Mouse (Mus musculus): Measurements from ENCODE around the gene Vezf1. TPM values are rescaled to one million over a fixed set of nuclear protein-coding genes. Genes with fewer than 3 reads are reported as not detected.
A peak's percentile ranks its signal among the peaks of the same experiment; 100 is the strongest.
"Not testable (repeated sequence)": the region's sequence is repeated elsewhere in the genome, so short reads cannot be mapped to it uniquely, and the experiment has no call there.

The Vezf1 gene
- total RNA-seq (2021), result 10 to 100 TPM; 37.8 to 41.3 TPM
- long read RNA-seq, experiment 1, full-length matches to known transcripts, result 3 of 11 reads
- long read RNA-seq, experiment 1, partial matches to known transcripts, result 1 of 11 reads
- long read RNA-seq, experiment 1, other reads (novel, unspliced or antisense), result 7 of 11 reads
- long read RNA-seq, experiment 2, full-length matches to known transcripts, result 13 of 21 reads
- long read RNA-seq, experiment 2, partial matches to known transcripts, result 2 of 21 reads
- long read RNA-seq, experiment 2, other reads (novel, unspliced or antisense), result 6 of 21 reads

GRCm38 (mm10) chr11:88067586-88068410 lies at the start of gene Vezf1:
Vezf1 (plus strand) TSS chr11:88068279.
- peak; percentile 86 for DNase-seq

GRCm38 (mm10) chr11:88023933-88024332 lies 44.1 kb upstream of the Vezf1 start:
- no peak for DNase-seq

GRCm38 (mm10) chr11:88027391-88028035 lies 40.6 kb upstream of the Vezf1 start:
- DNase-seq, result no peak

GRCm38 (mm10) chr11:88028193-88028684 lies 39.8 kb upstream of the Vezf1 start:
- DNase-seq, result no peak

- DNase-seq, result no peak
These were observed 37.9 kb upstream of the Vezf1 start for GRCm38 (mm10) chr11:88030219-88030618.

GRCm38 (mm10) chr11:88030836-88031235 lies 37.2 kb upstream of the Vezf1 start:
- peak; percentile 40 for DNase-seq

- DNase-seq, result no peak
These were observed 36.3 kb upstream of the Vezf1 start for GRCm38 (mm10) chr11:88031753-88032152.

GRCm38 (mm10) chr11:88035970-88036369 lies 32.1 kb upstream of the Vezf1 start:
- DNase-seq, result no peak

- peak; percentile 39 for DNase-seq
These were observed 31.3 kb upstream of the Vezf1 start for GRCm38 (mm10) chr11:88036761-88037251.

- DNase-seq, result no peak
These were observed 30.7 kb upstream of the Vezf1 start for GRCm38 (mm10) chr11:88037386-88037785.

- no peak for DNase-seq
These were observed 29.0 kb upstream of the Vezf1 start for GRCm38 (mm10) chr11:88039066-88039465.

- no peak for DNase-seq
These were observed 23.8 kb upstream of the Vezf1 start for GRCm38 (mm10) chr11:88044314-88044713.

GRCm38 (mm10) chr11:88045159-88045558 lies 22.9 kb upstream of the Vezf1 start:
- not testable (repeated sequence) for DNase-seq

GRCm38 (mm10) chr11:88045878-88046277 lies 22.2 kb upstream of the Vezf1 start:
- no peak for DNase-seq

GRCm38 (mm10) chr11:88046323-88046937 lies 21.6 kb upstream of the Vezf1 start:
- peak; percentile 28 for DNase-seq

- peak; percentile 99 for DNase-seq
These were observed 20.9 kb upstream of the Vezf1 start, which contains the start of gene Srsf1 for GRCm38 (mm10) chr11:88046944-88047794. Srsf1 (plus strand) TSS chr11:88047373.

GRCm38 (mm10) chr11:88047871-88048531 lies 20.1 kb upstream of the Vezf1 start:
- peak; percentile 82 for DNase-seq

GRCm38 (mm10) chr11:88048961-88049670 lies 19.0 kb upstream of the Vezf1 start:
- peak; percentile 34 for DNase-seq

GRCm38 (mm10) chr11:88049732-88050131 lies 18.3 kb upstream of the Vezf1 start:
- no peak for DNase-seq

GRCm38 (mm10) chr11:88052638-88053037 lies 15.4 kb upstream of the Vezf1 start:
- DNase-seq, result no peak
